Mouse (Mus musculus): ENCODE data around the gene Cym.

DNA sequence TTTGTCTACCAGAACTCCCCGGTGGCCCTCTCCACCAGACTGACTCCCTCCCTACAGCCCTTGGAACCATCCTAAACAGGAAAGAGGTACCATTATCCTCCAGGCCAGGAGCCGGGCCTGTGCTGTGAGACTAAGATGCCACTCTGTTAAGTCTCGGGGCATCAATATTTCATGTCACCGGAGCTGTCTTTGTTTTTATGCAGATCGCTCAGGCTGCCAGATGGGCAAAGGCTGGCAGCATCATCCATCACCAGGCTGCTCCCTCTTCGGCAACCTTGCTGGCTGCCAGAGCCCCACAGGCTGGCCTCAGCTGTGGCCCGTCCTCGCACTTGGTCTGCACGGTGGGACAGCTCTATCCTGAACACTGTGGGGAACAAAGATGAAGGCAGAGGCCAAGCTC lies 45.0 kb downstream of the Cym start:
- TF ChIP-seq CTCF (IDR thresholded peaks at IDR 0.05; ENCODE audit: borderline replicate concordance, insufficient read depth, low read depth, low read length) (no peak), POLR2A (IDR thresholded peaks at IDR 0.05; ENCODE audit: borderline replicate concordance, insufficient read depth, low read length) (no peak)
